Mouse (Mus musculus) thymus, adult 2 months (tissue): ENCODE results near the gene Nutf2-ps1. TPM values are rescaled to one million over a fixed set of nuclear protein-coding genes. Genes with fewer than 3 reads are reported as not detected.

Experiments
- DNase-seq: peaks from one replicate; pipeline ENCODE4 v3.0.0; 2021
- H3K27ac ChIP-seq: fragments of 200-500 bp; 2 replicates; pipeline ENCODE4 v1.5.1; 2012; ENCODE audit warnings: low read length, control low read depth; ENCODE audit not compliant: control insufficient read depth, insufficient read depth
- H3K27me3 ChIP-seq: fragments of 200-500 bp; 2 replicates; pipeline ENCODE4 v1.6.1; 2012; ENCODE audit warnings: mild to moderate bottlenecking, low read length, moderate library complexity, mixed read lengths; ENCODE audit not compliant: control insufficient read depth, insufficient read depth
- H3K36me3 ChIP-seq: fragments of 200-500 bp; 2 replicates; pipeline ENCODE4 v1.6.1; 2012; ENCODE audit warnings: mild to moderate bottlenecking, low read length, moderate library complexity; ENCODE audit not compliant: control insufficient read depth, insufficient read depth
- H3K4me1 ChIP-seq: fragments of 200-500 bp; replicated peaks from 2 replicates; pipeline ENCODE4 v1.6.1; 2012; ENCODE audit warnings: low read length; ENCODE audit not compliant: control insufficient read depth, insufficient read depth
- H3K4me3 ChIP-seq: fragments of 200-500 bp; 2 replicates; pipeline ENCODE4 v1.5.1; 2012; ENCODE audit warnings: mild to moderate bottlenecking, low read length, control low read depth, moderate library complexity; ENCODE audit not compliant: control insufficient read depth, insufficient read depth
- CTCF ChIP-seq: fragments of 200-500 bp; IDR thresholded peaks from 2 replicates; pipeline ENCODE4 v1.5.1; 2012; ENCODE audit warnings: mild to moderate bottlenecking, control low read depth, low read length, moderate library complexity, borderline replicate concordance; ENCODE audit not compliant: control insufficient read depth, poor library complexity, insufficient read depth; ENCODE audit errors: extremely low read depth
- POLR2A ChIP-seq: fragments of 200-500 bp; IDR thresholded peaks from 2 replicates; pipeline ENCODE4 v1.6.1; 2012; ENCODE audit warnings: mild to moderate bottlenecking, low read length, control low read depth, moderate library complexity; ENCODE audit not compliant: control insufficient read depth, poor library complexity, insufficient read depth; ENCODE audit errors: extremely low read depth
- WGBS: fragments of 180-500 bp; shearing (Covaris S2); methylation state at CpG from one replicate; pipeline ENCODE4 v1.1.7; 2018; 5-methylcytosine and 5-hydroxymethylcytosine counted together
- polyA plus RNA-seq: library from polyadenylated mRNA; depleted of rRNA; stranded (reverse); fragments of >200 nt; gene quantifications from 2 replicates; pipeline ENCODE4 v1.2.3, GENCODE M21; 2012

Nutf2-ps1 gene
- polyA plus RNA-seq, 1 experiment, result 171 TPM

DNA sequence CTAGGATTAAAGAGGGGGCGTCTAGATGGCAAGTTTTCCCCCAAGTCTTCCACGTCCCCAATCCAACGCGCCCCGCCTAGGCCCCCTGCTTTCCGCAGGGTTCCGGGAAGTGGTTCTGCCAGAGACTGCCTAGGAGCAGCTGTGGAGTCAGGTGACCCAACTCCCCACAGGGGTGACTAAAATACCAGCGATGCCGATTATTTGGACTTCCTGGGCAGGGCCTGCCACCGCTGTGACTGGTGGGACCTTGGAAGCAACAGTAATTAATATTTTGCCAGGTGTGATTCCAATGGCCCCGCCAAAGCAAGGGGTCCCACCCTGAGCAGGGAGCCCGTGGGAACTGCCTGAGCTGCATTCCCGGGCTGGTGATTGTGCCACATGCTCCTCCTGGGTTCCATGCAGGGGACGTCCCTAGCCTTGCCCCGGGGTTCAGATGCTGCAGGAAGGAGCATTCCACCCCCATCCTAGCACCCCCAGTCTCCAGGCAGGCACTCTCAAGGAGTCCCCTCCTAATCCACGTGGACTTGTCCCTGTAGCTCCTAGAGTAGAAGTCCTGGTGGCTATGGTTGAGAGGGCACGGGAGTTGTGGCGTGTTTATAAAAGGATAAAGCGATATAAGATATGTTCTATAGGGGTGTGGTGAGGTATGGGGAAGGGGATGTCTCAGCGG lies 31.5 kb downstream of the Nutf2-ps1 start:
- Histone ChIP-seq H3K27ac (no peak overlapping the region), H3K4me1 (peaks cover 21% of the 10 kb centered on the region), H3K4me3 (no peak overlapping the region), H3K27me3 (no peaks in the 10 kb centered on the region), H3K36me3 (no peaks in the 10 kb centered on the region)
- DNase-seq, result peak; percentile 69
- TF ChIP-seq CTCF (no peak), POLR2A (no peak)
- WGBS, result 34% methylated on average over 20 of the region's 20 CpGs

DNA sequence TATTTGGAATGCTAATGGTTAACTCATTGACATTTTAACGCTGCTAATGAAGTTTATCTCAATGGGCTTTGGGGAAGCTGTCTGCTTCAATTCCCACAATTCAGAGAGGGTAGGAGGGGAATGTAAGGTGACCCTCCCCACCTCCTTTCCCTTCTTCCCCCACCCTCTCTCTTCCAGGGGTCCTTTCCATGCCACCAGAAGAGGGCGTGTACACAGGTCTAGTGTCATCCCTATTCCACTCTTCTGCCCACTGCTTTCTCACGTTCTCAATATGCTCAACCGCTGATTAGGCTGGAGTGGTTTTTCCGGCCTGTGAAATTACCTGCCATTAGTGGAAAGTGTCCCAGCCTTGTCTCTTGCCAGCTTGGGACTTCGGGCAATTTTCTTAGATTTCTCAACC lies 32.0 kb downstream of the Nutf2-ps1 start:
- WGBS, result 61% methylated on average over 6 of the region's 6 CpGs
- no peaks in the 10 kb centered on the region for H3K27me3 ChIP-seq
- TF ChIP-seq CTCF, result no peak
- no peak for TF ChIP-seq POLR2A
- no peak overlapping the region for H3K27ac ChIP-seq
- peaks cover 21% of the 10 kb centered on the region for H3K4me1 ChIP-seq
- no peaks in the 10 kb centered on the region for H3K36me3 ChIP-seq
- no peak overlapping the region for H3K4me3 ChIP-seq
- DNase-seq, result no peak

DNA sequence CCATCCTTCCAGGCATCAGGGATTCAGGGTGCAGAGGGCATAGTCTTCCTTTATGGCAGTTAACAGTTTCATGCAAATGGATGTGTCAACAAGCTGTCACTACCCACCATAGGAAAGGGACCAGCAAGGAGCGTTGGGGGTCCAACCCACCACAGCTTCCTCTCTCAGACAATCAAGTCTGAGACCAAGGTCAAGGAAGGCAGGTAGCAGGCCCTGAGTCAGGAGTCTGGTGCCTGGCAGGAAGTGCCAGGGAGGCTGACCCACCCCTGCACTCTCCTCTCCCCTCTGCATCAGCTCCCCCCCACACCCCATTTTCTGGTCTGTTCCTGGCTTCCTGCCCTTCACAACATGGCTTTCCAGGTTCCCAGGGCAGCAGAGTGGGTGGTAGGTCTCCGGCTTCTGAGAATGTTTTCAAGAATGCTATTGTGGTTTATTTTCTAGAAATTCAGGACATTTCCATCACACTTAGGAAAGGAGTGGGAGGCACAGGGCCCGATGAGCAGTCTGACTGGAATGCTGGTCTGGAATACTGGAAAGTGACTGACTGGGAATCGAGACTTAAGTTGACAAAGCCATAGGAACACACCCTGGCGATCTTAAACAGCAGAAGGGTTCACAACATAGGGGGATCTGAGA lies 33.8 kb downstream of the Nutf2-ps1 start:
- no peak overlapping the region for H3K27ac ChIP-seq
- 64% methylated on average over 5 of the region's 5 CpGs for WGBS
- no peak for TF ChIP-seq CTCF
- TF ChIP-seq POLR2A, result no peak

DNA sequence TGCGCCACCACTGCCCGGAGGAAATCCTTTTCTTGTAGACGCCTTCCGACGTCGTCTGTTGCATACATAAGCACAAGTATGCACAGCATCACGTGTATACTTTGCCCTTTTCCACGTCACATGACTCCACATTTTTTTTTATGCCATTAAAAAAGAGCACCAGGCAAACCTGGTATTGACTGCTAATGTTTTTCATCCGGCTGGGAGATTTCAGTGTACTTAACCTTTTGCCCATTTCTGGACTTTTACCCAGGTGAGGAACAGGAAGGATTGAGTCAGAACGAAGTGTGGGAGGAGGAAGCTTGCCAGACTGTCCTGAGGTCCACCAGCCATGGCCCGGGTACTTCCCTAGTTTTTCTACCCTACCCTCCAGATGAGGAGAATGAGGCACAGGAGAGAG lies 34.5 kb downstream of the Nutf2-ps1 start:
- TF ChIP-seq POLR2A, result no peak
- TF ChIP-seq CTCF, result no peak
- no peaks in the 10 kb centered on the region for H3K36me3 ChIP-seq

More for the DNA sequence above, 33.8 kb downstream of the Nutf2-ps1 start:
- Histone ChIP-seq H3K4me3 (no peak overlapping the region), H3K36me3 (no peaks in the 10 kb centered on the region), H3K27me3 (no peaks in the 10 kb centered on the region), H3K4me1 (peaks cover 21% of the 10 kb centered on the region)
- no peak for DNase-seq

DNA sequence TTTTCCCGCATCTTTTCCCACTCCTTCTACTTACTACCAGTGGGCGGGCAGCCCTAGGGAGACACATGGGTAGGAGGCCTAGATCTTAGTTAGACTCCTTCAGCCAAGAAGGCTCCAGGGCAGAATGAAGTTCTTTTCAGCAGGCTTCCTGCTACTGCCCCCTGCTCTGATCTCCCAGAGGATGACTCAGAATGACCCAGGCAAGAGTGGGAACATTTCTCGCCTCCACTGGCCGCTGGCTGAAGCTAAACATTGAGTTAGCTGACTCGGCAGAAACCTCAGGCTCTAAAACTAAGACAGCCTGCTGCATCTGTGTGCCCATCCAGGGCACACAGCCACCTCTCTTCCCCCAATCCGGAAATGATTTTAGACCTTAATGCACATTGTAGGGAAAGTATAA lies 36.1 kb downstream of the Nutf2-ps1 start:
- no peak overlapping the region for H3K27ac ChIP-seq
- peaks cover 21% of the 10 kb centered on the region for H3K4me1 ChIP-seq
- DNase-seq, result no peak
- H3K36me3 ChIP-seq, result no peaks in the 10 kb centered on the region
- TF ChIP-seq POLR2A (no peak), CTCF (no peak)
- no peaks in the 10 kb centered on the region for H3K27me3 ChIP-seq
- no peak overlapping the region for H3K4me3 ChIP-seq
- WGBS, result 76% methylated on average over 6 of the region's 6 CpGs

More for the DNA sequence above, 34.5 kb downstream of the Nutf2-ps1 start:
- H3K4me1 ChIP-seq, result peaks cover 21% of the 10 kb centered on the region
- no peaks in the 10 kb centered on the region for H3K27me3 ChIP-seq
- no peak overlapping the region for H3K27ac ChIP-seq
- no peak for DNase-seq
- no peak overlapping the region for H3K4me3 ChIP-seq
- WGBS, result 89% methylated on average over 11 of the region's 11 CpGs

DNA sequence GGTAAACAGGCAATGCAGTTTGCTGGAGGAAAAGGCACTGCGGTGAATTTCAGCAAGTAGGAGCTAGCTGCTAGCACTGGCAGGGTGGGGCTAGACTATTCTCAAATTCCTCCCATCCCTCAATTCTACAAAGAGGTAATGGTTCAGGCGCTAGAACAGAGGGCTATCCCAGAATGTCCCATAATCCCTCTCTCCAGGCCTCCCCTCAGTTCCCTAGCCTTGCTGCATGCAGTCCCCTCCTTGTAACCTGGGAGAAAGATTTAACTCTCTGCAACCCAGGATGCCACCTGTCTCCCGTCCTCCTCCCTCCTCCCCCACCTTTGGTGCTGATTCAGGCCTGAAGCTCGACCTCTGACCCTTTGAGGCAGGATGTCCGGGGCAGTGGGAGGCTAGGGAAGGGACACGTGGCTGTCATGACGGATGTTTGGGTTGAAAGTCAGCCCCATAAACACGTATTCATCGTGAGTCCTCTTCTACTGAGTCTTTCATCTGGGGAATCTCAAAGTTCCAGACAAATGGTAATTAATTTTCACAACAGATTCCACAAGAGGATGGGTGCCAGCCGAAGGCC lies 36.6 kb downstream of the Nutf2-ps1 start:
- WGBS, result 90% methylated on average over 10 of the region's 10 CpGs
- TF ChIP-seq POLR2A, result no peak
- no peak for TF ChIP-seq CTCF
- no peak overlapping the region for H3K27ac ChIP-seq

More for the DNA sequence above, 36.6 kb downstream of the Nutf2-ps1 start:
- H3K4me3 ChIP-seq, result no peak overlapping the region
- DNase-seq, result no peak
- H3K36me3 ChIP-seq, result no peaks in the 10 kb centered on the region
- H3K27me3 ChIP-seq, result no peaks in the 10 kb centered on the region
- H3K4me1 ChIP-seq, result peaks cover 21% of the 10 kb centered on the region
